Mouse (Mus musculus) ovary, postnatal 36 days (tissue): ENCODE measurements at regions not wholly inside any gene's neighbourhood (a gene's known extent, or its start where the extent isn't known, plus 50 kb on each side); places are given as distances from the start of the nearest gene placed in this dataset.

ENCODE experiments used
- DNase-seq: peaks from one replicate; pipeline ENCODE4 v3.0.0; 2022; ENCODE audit warnings: low spot score, mixed read lengths

GRCm38 (mm10) chr5:90030737-90031136 lies 147.6 kb upstream of the Adamts3 start:
- no peak for DNase-seq

- DNase-seq, result peak; percentile 6
Measured at GRCm38 (mm10) chr5:90029751-90030150, 146.6 kb upstream of the Adamts3 start.

GRCm38 (mm10) chr5:90026835-90027753 lies 144.0 kb upstream of the Adamts3 start:
- DNase-seq, result no peak

GRCm38 (mm10) chr5:90021447-90021846 lies 138.3 kb upstream of the Adamts3 start:
- no peak for DNase-seq

GRCm38 (mm10) chr5:90000758-90001157 lies 117.6 kb upstream of the Adamts3 start:
- no peak for DNase-seq

- DNase-seq, result no peak
Measured at GRCm38 (mm10) chr5:89991568-89991967, 108.4 kb upstream of the Adamts3 start.

GRCm38 (mm10) chr5:89981627-89982026 lies 98.5 kb upstream of the Adamts3 start:
- no peak for DNase-seq

GRCm38 (mm10) chr5:89980204-89980603 lies 97.1 kb upstream of the Adamts3 start:
- no peak for DNase-seq

- DNase-seq, result no peak
Measured at GRCm38 (mm10) chr5:89952611-89953010, 69.5 kb upstream of the Adamts3 start.

GRCm38 (mm10) chr5:89945660-89945925 lies 62.5 kb upstream of the Adamts3 start:
- DNase-seq, result no peak

- DNase-seq, result no peak
Measured at GRCm38 (mm10) chr5:89944855-89945659, 61.9 kb upstream of the Adamts3 start.

GRCm38 (mm10) chr5:89943276-89944127 lies 60.4 kb upstream of the Adamts3 start:
- no peak for DNase-seq

- no peak for DNase-seq
Measured at GRCm38 (mm10) chr5:89942244-89942643, 59.1 kb upstream of the Adamts3 start.

- no peak for DNase-seq
Measured at GRCm38 (mm10) chr5:89932999-89933398, 49.9 kb upstream of the Adamts3 start.
